Mouse (Mus musculus): ENCODE measurements at regions not wholly inside any gene's neighbourhood (a gene's known extent, or its start where the extent isn't known, plus 50 kb on each side); places are given as distances from the start of the nearest gene placed in this dataset.
A peak's percentile ranks its signal among the peaks of the same experiment; 100 is the strongest.
"Not testable (repeated sequence)": the region's sequence is repeated elsewhere in the genome, so short reads cannot be mapped to it uniquely, and the experiment has no call there.

DNA sequence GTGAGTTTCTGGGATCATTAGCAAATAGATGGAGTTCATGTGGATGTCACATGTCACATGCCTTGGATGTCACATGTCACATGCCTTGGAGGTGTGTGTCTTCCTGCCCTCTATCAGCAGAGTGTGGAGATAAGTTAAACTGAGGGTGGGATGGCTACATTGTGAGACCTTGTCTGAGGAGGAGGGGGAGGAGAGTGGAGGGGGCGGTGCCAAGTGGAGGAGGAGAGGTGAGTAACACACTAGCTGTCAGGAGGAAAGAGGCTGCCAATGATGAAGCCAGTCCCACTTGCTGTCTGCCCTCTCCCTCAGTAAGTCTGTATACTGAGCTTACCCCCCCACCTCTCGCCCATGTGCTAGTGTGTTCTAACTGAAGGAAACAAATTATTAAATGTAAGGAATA is 81.5 kb upstream of the Dynlt1c start:
- ATAC-seq (ENCODE audit: insufficient number of reproducible peaks, low FRiP score, low TSS enrichment, low read depth), result 0 out of 2 replicates have a peak, but pooled peaks have one; percentile 14
- H3K4me2 ChIP-seq (ENCODE audit: low read depth, severe bottlenecking); H3K36me3 ChIP-seq (ENCODE audit: control insufficient read depth, insufficient read depth, low read length); H3K4me1 ChIP-seq (ENCODE audit: control insufficient read depth, insufficient read depth, low read length); H3K27me3 ChIP-seq (ENCODE audit: control insufficient read depth, insufficient read depth, low read length); H3K9ac ChIP-seq (ENCODE audit: low read length); H3K9me3 ChIP-seq (ENCODE audit: control insufficient read depth, low read length); H3K27ac ChIP-seq (replicated peaks; ENCODE audit: low read depth, low read length); H3K4me3 ChIP-seq (ENCODE audit: low read depth, low read length): not testable (repeated sequence)
- peak; percentile 21 for DNase-seq (ENCODE audit: low spot score)
- 78% methylated on average over 2 of the region's 2 CpGs for WGBS

GRCm38 (mm10) chr17:6520751-6521150 is 80.7 kb upstream of the Dynlt1c start:
- ATAC-seq (ENCODE audit: insufficient number of reproducible peaks, low FRiP score, low TSS enrichment, low read depth); DNase-seq (ENCODE audit: low spot score); H3K27ac ChIP-seq (replicated peaks; ENCODE audit: low read depth, low read length); H3K4me2 ChIP-seq (ENCODE audit: low read depth, severe bottlenecking); H3K4me1 ChIP-seq (ENCODE audit: control insufficient read depth, insufficient read depth, low read length); H3K27me3 ChIP-seq (ENCODE audit: control insufficient read depth, insufficient read depth, low read length); H3K9ac ChIP-seq (ENCODE audit: low read length); H3K9me3 ChIP-seq (ENCODE audit: control insufficient read depth, low read length); H3K36me3 ChIP-seq (ENCODE audit: control insufficient read depth, insufficient read depth, low read length); H3K4me3 ChIP-seq (ENCODE audit: low read depth, low read length): not testable (repeated sequence)
- WGBS, result 74% methylated on average over 4 of the region's 4 CpGs

GRCm38 (mm10) chr17:6522185-6522584 is 79.3 kb upstream of the Dynlt1c start:
- H3K36me3 ChIP-seq (ENCODE audit: control insufficient read depth, insufficient read depth, low read length); H3K9ac ChIP-seq (ENCODE audit: low read length); H3K27ac ChIP-seq (replicated peaks; ENCODE audit: low read depth, low read length); H3K4me3 ChIP-seq (ENCODE audit: low read depth, low read length); ATAC-seq (ENCODE audit: insufficient number of reproducible peaks, low FRiP score, low TSS enrichment, low read depth); DNase-seq (ENCODE audit: low spot score); H3K9me3 ChIP-seq (ENCODE audit: control insufficient read depth, low read length); H3K27me3 ChIP-seq (ENCODE audit: control insufficient read depth, insufficient read depth, low read length); H3K4me1 ChIP-seq (ENCODE audit: control insufficient read depth, insufficient read depth, low read length); H3K4me2 ChIP-seq (ENCODE audit: low read depth, severe bottlenecking): not testable (repeated sequence)
- WGBS, result 73% methylated on average over 4 of the region's 9 CpGs

DNA sequence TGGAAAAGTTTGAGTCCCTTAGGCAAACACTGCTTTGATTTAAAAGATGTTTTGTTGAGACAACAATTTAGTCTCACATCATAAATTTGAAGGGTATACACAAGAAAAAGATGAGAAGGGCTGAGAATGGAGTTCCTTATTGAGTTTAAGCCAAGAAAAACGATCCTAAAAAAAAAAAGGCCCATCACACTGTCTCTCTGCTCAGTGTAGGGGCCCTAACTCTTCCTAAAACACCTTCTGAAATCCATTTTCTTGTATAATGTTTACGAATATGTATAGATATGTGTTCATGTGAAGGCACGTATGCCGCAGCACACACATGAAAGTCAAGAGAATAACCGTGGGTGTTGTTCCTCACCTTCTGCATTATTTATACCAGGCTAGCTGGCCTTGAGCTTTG is 62.7 kb upstream of the Dynlt1c start:
- H3K27me3 ChIP-seq (ENCODE audit: control insufficient read depth, insufficient read depth, low read length); H3K36me3 ChIP-seq (ENCODE audit: control insufficient read depth, insufficient read depth, low read length); H3K27ac ChIP-seq (replicated peaks; ENCODE audit: low read depth, low read length); H3K4me3 ChIP-seq (ENCODE audit: low read depth, low read length); H3K9ac ChIP-seq (ENCODE audit: low read length); ATAC-seq (ENCODE audit: insufficient number of reproducible peaks, low FRiP score, low TSS enrichment, low read depth); H3K9me3 ChIP-seq (ENCODE audit: control insufficient read depth, low read length); DNase-seq (ENCODE audit: low spot score); H3K4me1 ChIP-seq (ENCODE audit: control insufficient read depth, insufficient read depth, low read length); H3K4me2 ChIP-seq (ENCODE audit: low read depth, severe bottlenecking): not testable (repeated sequence)
- no CpG with 5 or more reads among the region's 5 CpGs for WGBS

DNA sequence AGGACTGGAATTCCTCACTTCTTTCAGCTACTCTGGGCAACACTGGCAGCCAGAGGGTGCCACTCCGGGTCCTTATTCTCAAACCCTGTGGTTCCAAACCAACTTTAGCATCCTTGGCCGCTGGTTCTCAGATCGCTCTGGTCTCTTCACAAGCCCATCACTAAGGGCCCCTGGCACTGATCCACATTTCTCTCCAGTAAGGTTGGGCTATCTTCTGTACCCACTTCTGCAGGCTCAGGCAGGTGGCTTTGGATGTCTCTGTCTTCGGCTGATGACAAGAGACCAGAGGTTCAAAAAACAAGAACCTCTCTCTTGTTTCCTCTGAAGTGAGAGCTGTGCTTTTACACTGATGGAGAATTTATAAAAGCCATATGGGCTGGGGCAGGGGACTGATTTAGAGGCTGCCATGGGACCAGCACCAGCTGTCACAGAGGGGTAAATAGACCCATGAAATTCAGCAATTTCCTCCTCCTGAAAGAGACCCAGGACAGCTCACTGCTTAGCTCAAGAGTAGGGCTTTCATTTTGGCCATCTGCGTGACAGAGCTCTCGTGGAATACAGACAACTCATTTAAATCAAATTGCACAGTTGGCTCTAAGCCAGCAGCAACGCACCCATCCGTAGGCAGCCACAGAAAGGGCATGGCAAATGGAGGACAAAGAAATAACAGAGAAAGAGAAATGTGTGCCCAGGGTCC is 54.3 kb upstream of the Dynlt1c start:
- H3K27me3 ChIP-seq (ENCODE audit: control insufficient read depth, insufficient read depth, low read length); H3K9ac ChIP-seq (ENCODE audit: low read length); H3K4me2 ChIP-seq (ENCODE audit: low read depth, severe bottlenecking); H3K4me3 ChIP-seq (ENCODE audit: low read depth, low read length); H3K9me3 ChIP-seq (ENCODE audit: control insufficient read depth, low read length); DNase-seq (ENCODE audit: low spot score); H3K27ac ChIP-seq (replicated peaks; ENCODE audit: low read depth, low read length); H3K4me1 ChIP-seq (ENCODE audit: control insufficient read depth, insufficient read depth, low read length); H3K36me3 ChIP-seq (ENCODE audit: control insufficient read depth, insufficient read depth, low read length): not testable (repeated sequence)
- ATAC-seq (ENCODE audit: insufficient number of reproducible peaks, low FRiP score, low TSS enrichment, low read depth), result peak; percentile 56; the same call in 1 of the 2 replicates
- WGBS, result no CpG with 5 or more reads among the region's 8 CpGs

DNA sequence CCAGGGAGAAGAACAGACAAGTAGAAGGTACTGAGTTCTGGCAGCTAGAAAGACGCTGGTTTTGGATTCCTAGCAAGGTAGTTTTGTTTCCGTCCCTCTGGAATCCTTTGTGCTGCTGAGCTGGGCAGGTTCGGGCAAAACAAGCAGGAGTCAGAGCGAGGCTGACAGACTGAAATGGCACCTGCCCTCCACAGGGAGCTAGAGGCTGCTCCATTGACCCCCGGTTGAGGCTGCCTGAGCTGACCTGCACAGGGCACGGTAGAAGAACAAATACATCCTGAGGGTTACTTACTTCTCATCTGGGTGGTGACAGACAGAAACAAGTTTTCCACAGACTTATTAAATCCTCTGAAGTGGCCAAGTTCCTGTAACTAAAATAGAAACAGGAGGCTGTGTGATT is 53.5 kb upstream of the Dynlt1c start:
- not testable (repeated sequence) for H3K9me3 ChIP-seq (ENCODE audit: control insufficient read depth, low read length); DNase-seq (ENCODE audit: low spot score); H3K4me1 ChIP-seq (ENCODE audit: control insufficient read depth, insufficient read depth, low read length); H3K27me3 ChIP-seq (ENCODE audit: control insufficient read depth, insufficient read depth, low read length); H3K4me3 ChIP-seq (ENCODE audit: low read depth, low read length); H3K36me3 ChIP-seq (ENCODE audit: control insufficient read depth, insufficient read depth, low read length); H3K4me2 ChIP-seq (ENCODE audit: low read depth, severe bottlenecking); ATAC-seq (ENCODE audit: insufficient number of reproducible peaks, low FRiP score, low TSS enrichment, low read depth); H3K27ac ChIP-seq (replicated peaks; ENCODE audit: low read depth, low read length); H3K9ac ChIP-seq (ENCODE audit: low read length)
- no CpG with 5 or more reads among the region's 6 CpGs for WGBS

Measured in limb, embryonic 11.5 days (tissue).